ENCODE assay signal across 8 mouse cellular contexts in the genomic region with DNA sequence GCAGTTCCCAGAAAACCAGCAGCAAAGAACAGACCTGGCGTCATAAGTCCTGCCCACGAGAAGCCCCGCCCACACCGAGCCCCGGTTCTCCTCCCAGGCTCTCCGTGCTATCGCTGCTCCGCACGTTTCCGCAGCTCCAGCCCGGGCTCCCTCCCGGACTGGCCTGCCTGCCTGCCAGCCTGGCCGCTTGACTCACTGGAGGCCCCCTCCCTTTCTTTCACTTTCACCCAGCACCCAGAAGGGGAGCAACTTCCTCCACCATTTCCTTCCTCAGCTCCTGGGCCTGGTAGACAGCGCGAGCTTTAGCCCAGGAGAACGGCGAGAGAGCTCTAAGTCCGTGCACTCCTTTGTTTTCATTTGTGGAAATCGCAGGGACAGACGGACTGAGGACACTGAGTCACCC. TPM values are rescaled to one million over a fixed set of nuclear protein-coding genes. Genes with fewer than 3 reads are reported as not detected.
A peak's percentile ranks its signal among the peaks of the same experiment; 100 is the strongest.
DNase-seq lines count a peak whose midpoint lies in the region; ATAC-seq and TF ChIP-seq lines count a peak whose summit lies in the region.

No protein-coding gene starts in this region.

- peak; percentile 82 for ATAC-seq in heart, embryonic 16.5 days (replicated peaks; ENCODE audit: extremely low read depth, insufficient read depth, low FRiP score)
- peak; percentile 87 for ATAC-seq in liver, postnatal 0 days
- peak; percentile 75 for ATAC-seq in neural tube, embryonic 13.5 days (ENCODE audit: low read depth)

- no peak for TF ChIP-seq POLR2A in testis, adult 2 months (IDR thresholded peaks at IDR 0.05; ENCODE audit: control insufficient read depth, low read depth, low read length)

- H3K9ac ChIP-seq in heart, embryonic 16.5 days (ENCODE audit: low read length) = peak overlapping the region; percentile 80
- H3K9ac ChIP-seq in liver, postnatal 0 days (replicated peaks) = peak overlapping the region; percentile 80
- H3K9ac ChIP-seq in neural tube, embryonic 13.5 days = peak overlapping the region; percentile 78

- H3K27ac ChIP-seq in forebrain, embryonic 10.5 days = peak overlapping the region; percentile 88
- H3K27ac ChIP-seq in heart, embryonic 16.5 days (ENCODE audit: low read length) = peak overlapping the region; percentile 94
- H3K27ac ChIP-seq in liver, postnatal 0 days (ENCODE audit: low read depth) = peak overlapping the region; percentile 99
- peak overlapping the region; percentile 96 for H3K27ac ChIP-seq in neural tube, embryonic 13.5 days (replicated peaks)
- peak overlapping the region; percentile 50; the same call in 1 of the 2 replicates for H3K27ac ChIP-seq in testis, adult 2 months (ENCODE audit: control insufficient read depth, insufficient read depth, low read depth, low read length)

- H3K4me1 ChIP-seq in forebrain, embryonic 10.5 days = peaks cover 68% of the 10 kb centered on the region
- peaks cover 68% of the 10 kb centered on the region for H3K4me1 ChIP-seq in heart, embryonic 16.5 days (ENCODE audit: control insufficient read depth, insufficient read depth, low read length)
- H3K4me1 ChIP-seq in liver, postnatal 0 days (ENCODE audit: insufficient read depth) = peaks cover 84% of the 10 kb centered on the region
- H3K4me1 ChIP-seq in neural tube, embryonic 13.5 days (replicated peaks) = peaks cover 58% of the 10 kb centered on the region
- peaks cover 11% of the 10 kb centered on the region for H3K4me1 ChIP-seq in testis, adult 2 months (ENCODE audit: control insufficient read depth, insufficient read depth, low read length)

- peak overlapping the region; percentile 77 for H3K4me2 ChIP-seq in heart, embryonic 16.5 days (ENCODE audit: low read depth, low read length)
- H3K4me2 ChIP-seq in liver, postnatal 0 days (ENCODE audit: low read depth, low read length) = peak overlapping the region; percentile 87
- peak overlapping the region; percentile 69 for H3K4me2 ChIP-seq in neural tube, embryonic 13.5 days

- 2% methylated on average over 20 of the region's 20 CpGs for WGBS in forebrain, embryonic 10.5 days
- under 1% methylated on average over 20 of the region's 20 CpGs for WGBS in heart, embryonic 16.5 days
- under 1% methylated on average over 20 of the region's 20 CpGs for WGBS in liver, postnatal 0 days (ENCODE audit: insufficient replicate concordance)
- 1% methylated on average over 20 of the region's 20 CpGs for WGBS in neural tube, embryonic 13.5 days

- peak; percentile 29 for TF ChIP-seq CTCF in liver, postnatal 0 days (IDR thresholded peaks at IDR 0.05; ENCODE audit: low read depth)
- no peak for TF ChIP-seq CTCF in testis, adult 2 months (IDR thresholded peaks at IDR 0.05; ENCODE audit: control insufficient read depth, insufficient read depth, insufficient replicate concordance, low read depth, low read length)

- peaks cover 38% of the 10 kb centered on the region for H3K36me3 ChIP-seq in forebrain, embryonic 10.5 days (replicated peaks)
- peaks cover 20% of the 10 kb centered on the region for H3K36me3 ChIP-seq in heart, embryonic 16.5 days (ENCODE audit: control insufficient read depth, insufficient read depth)
- peaks cover 34% of the 10 kb centered on the region for H3K36me3 ChIP-seq in liver, postnatal 0 days (replicated peaks; ENCODE audit: insufficient read depth, low read length)
- peaks cover 29% of the 10 kb centered on the region for H3K36me3 ChIP-seq in neural tube, embryonic 13.5 days
- H3K36me3 ChIP-seq in testis, adult 2 months (ENCODE audit: control insufficient read depth, insufficient read depth, low read length) = no peaks in the 10 kb centered on the region

- H3K27me3 ChIP-seq in forebrain, embryonic 10.5 days (ENCODE audit: poor library complexity, severe bottlenecking) = no peaks in the 10 kb centered on the region
- H3K27me3 ChIP-seq in heart, embryonic 16.5 days (ENCODE audit: control insufficient read depth, insufficient read depth, low read length) = no peaks in the 10 kb centered on the region
- no peaks in the 10 kb centered on the region for H3K27me3 ChIP-seq in liver, postnatal 0 days (ENCODE audit: insufficient read depth, low read length)
- no peaks in the 10 kb centered on the region for H3K27me3 ChIP-seq in neural tube, embryonic 13.5 days
- no peaks in the 10 kb centered on the region for H3K27me3 ChIP-seq in testis, adult 2 months (ENCODE audit: control insufficient read depth, insufficient read depth, low read length)

- peak; percentile 92 for TF ChIP-seq EP300 in liver, postnatal 0 days (IDR thresholded peaks at IDR 0.05; ENCODE audit: low read depth)

- no peaks in the 10 kb centered on the region for H3K9me3 ChIP-seq in forebrain, embryonic 10.5 days
- no peaks in the 10 kb centered on the region for H3K9me3 ChIP-seq in heart, embryonic 16.5 days (replicated peaks; ENCODE audit: control insufficient read depth, low read length)
- H3K9me3 ChIP-seq in liver, postnatal 0 days (ENCODE audit: low read length) = no peaks in the 10 kb centered on the region
- no peaks in the 10 kb centered on the region for H3K9me3 ChIP-seq in neural tube, embryonic 13.5 days

- H3K4me3 ChIP-seq in forebrain, embryonic 10.5 days = peak overlapping the region; percentile 49
- peak overlapping the region; percentile 53 for H3K4me3 ChIP-seq in heart, embryonic 16.5 days (ENCODE audit: low read length)
- H3K4me3 ChIP-seq in liver, postnatal 0 days (ENCODE audit: low read depth, low read length) = peak overlapping the region; percentile 52
- peak overlapping the region; percentile 44 for H3K4me3 ChIP-seq in neural tube, embryonic 13.5 days
- peak overlapping the region; percentile 69 for H3K4me3 ChIP-seq in testis, adult 2 months (ENCODE audit: control insufficient read depth, low read depth, low read length)

- DNase-seq in CD8-positive naive resting alpha-beta T cell, adult 2 months (ENCODE audit: low read depth in 2 of 2, low spot score in 2 of 2) = peak; percentile 69 to 72
- peak; percentile 93 for DNase-seq in c-Kit-negative CD71-positive TER-119-positive erythroid progenitor cells, embryonic 14.5 days (ENCODE audit: low read depth, low spot score)
- peak; percentile 74 for DNase-seq in forebrain, embryonic 10.5 days (ENCODE audit: extremely low spot score, low spot score)
- DNase-seq in kidney, postnatal 36 days = peak; percentile 95 to 96
- DNase-seq in liver, postnatal 0 days = peak; percentile 96

RNA-seq across cellular contexts. Expression of gene Pnma1, which starts 27.4 kb away (rescaled TPM):
- polyA plus RNA-seq in forebrain, embryonic 10.5 days (2016; fragmentation: Nextera tagmentation; extraction: Ambion mirVana) = 1.3 and 1.8 TPM in 2 replicates
- 0.59 and 0.60 TPM in 2 replicates for polyA plus RNA-seq in heart, embryonic 16.5 days (2015; fragmentation: Nextera tagmentation; extraction: Ambion mirVana)
- polyA plus RNA-seq in liver, postnatal 0 days (2015; fragmentation: Nextera tagmentation; extraction: Ambion mirVana) = 0.28 and 0.35 TPM in 2 replicates
- polyA plus RNA-seq in neural tube, embryonic 13.5 days (2015; fragmentation: Nextera tagmentation; extraction: Ambion mirVana) = 3.1 and 3.7 TPM in 2 replicates
- polyA plus RNA-seq in testis, adult 2 months (2012; rRNA removed) = 20.5 and 23.3 TPM in 2 replicates

RNA-seq across cellular contexts. Expression of gene Elmsan1, which starts 43.0 kb away (rescaled TPM):
- polyA plus RNA-seq in forebrain, embryonic 10.5 days (2016; fragmentation: Nextera tagmentation; extraction: Ambion mirVana) = 7.0 and 8.7 TPM in 2 replicates
- polyA plus RNA-seq in heart, embryonic 16.5 days (2015; fragmentation: Nextera tagmentation; extraction: Ambion mirVana) = 7.1 and 7.5 TPM in 2 replicates
- 2.6 and 2.8 TPM in 2 replicates for polyA plus RNA-seq in liver, postnatal 0 days (2015; fragmentation: Nextera tagmentation; extraction: Ambion mirVana)
- polyA plus RNA-seq in neural tube, embryonic 13.5 days (2015; fragmentation: Nextera tagmentation; extraction: Ambion mirVana) = 4.9 TPM in 2 replicates
- 0.77 and 0.99 TPM in 2 replicates for polyA plus RNA-seq in testis, adult 2 months (2012; rRNA removed)

Comparison
In these comparisons a context has a peak if more than half of its experiments do, and no peak if none do; other contexts are left out.
1. Peak in every context shown above with its lines: DNase-seq, ATAC-seq, H3K4me3 ChIP-seq and H3K27ac ChIP-seq.